Mouse (Mus musculus) cortical plate, adult 2 months (tissue): Measurements from ENCODE around the gene Tmem164.

Experiments used
- CTCF ChIP-seq: fragments of 200-500 bp; IDR thresholded peaks from 2 replicates; pipeline ENCODE4 v1.5.1; 2011; ENCODE audit warnings: mild to moderate bottlenecking, control low read depth, low read length; ENCODE audit not compliant: insufficient read depth; ENCODE audit errors: extremely low read depth
- POLR2A ChIP-seq: fragments of 200-500 bp; IDR thresholded peaks from 2 replicates; pipeline ENCODE4 v1.6.1; 2011; ENCODE audit warnings: mild to moderate bottlenecking, low read length, control low read depth; ENCODE audit not compliant: insufficient read depth; ENCODE audit errors: extremely low read depth

DNA sequence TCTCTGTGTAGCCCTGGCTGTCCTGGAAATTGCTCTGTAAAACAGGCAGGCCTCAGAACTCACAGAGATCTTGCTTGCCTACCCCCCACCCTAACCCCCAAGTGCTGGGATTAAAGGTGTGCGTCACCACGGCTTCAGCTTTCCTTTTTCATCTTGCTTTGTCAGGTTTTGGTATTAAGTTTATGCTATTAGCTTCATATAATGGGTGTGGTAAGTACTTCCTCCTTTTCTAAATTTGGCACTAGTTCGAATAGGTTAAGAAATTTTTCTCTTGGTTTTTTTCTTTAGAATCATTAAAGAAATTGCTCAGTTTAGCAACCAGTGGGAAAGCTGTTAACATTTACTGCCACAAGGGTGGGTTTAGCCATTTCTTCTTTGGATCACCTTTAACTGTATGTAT, 34.8 kb downstream of the Tmem164 start:
- no peak for TF ChIP-seq POLR2A
- no peak for TF ChIP-seq CTCF
